Mouse (Mus musculus) megakaryocyte-erythroid progenitor cell, adult 5 weeks (primary cell): Measurements from ENCODE around the gene Dlgap5. TPM values are rescaled to one million over a fixed set of nuclear protein-coding genes. Genes with fewer than 3 reads are reported as not detected.

ENCODE experiments used
- polyA plus RNA-seq: library from polyadenylated mRNA; stranded (reverse); fragments of >175 nt; gene quantifications from 2 replicates; pipeline ENCODE4 v1.2.3, GENCODE M21; 2012

Gene Dlgap5
- 8.1 and 8.8 TPM in 2 replicates for polyA plus RNA-seq

GRCm38 (mm10) chr14:47417775-47418665 is at the start of gene Dlgap5:
Gene Dlgap5, minus strand, starts transcription at chr14:47418407.

GRCm38 (mm10) chr14:47450121-47450520 is 31.9 kb upstream of the Dlgap5 start, which contains the start of gene Fbxo34:
Gene Fbxo34, plus strand, starts transcription at chr14:47450421.

GRCm38 (mm10) chr14:47367461-47367860 is 50.7 kb downstream of the Dlgap5 start, which contains the start of gene Lgals3:
Gene Lgals3, plus strand, starts transcription at chr14:47367751.

Other genes with a start within 250 kb of the Dlgap5 start
- 6.4 and 8.4 TPM in 2 replicates for gene Gch1, start 229.0 kb downstream of the Dlgap5 start, polyA plus RNA-seq
- 6.8 and 7.3 TPM in 2 replicates for gene Wdhd1, start 141.6 kb downstream of the Dlgap5 start, polyA plus RNA-seq
- gene Socs4, start 141.5 kb downstream of the Dlgap5 start, polyA plus RNA-seq, result 2.7 and 2.9 TPM in 2 replicates
- 87.2 and 98.0 TPM in 2 replicates for gene Mapk1ip1l, start 120.1 kb downstream of the Dlgap5 start, polyA plus RNA-seq
- 81.7 and 146 TPM in 2 replicates for gene Lgals3, start 50.7 kb downstream of the Dlgap5 start, polyA plus RNA-seq
- gene Fbxo34, start 32.0 kb upstream of the Dlgap5 start, polyA plus RNA-seq, result 19.7 and 20.6 TPM in 2 replicates
- gene Atg14, start 152.2 kb upstream of the Dlgap5 start, polyA plus RNA-seq, result 7.7 and 8.8 TPM in 2 replicates
- 2.0 and 3.6 TPM in 2 replicates for gene Ktn1, start 230.0 kb upstream of the Dlgap5 start, polyA plus RNA-seq